Mouse (Mus musculus): ENCODE results near the gene Agbl4.

Gene Agbl4

DNA sequence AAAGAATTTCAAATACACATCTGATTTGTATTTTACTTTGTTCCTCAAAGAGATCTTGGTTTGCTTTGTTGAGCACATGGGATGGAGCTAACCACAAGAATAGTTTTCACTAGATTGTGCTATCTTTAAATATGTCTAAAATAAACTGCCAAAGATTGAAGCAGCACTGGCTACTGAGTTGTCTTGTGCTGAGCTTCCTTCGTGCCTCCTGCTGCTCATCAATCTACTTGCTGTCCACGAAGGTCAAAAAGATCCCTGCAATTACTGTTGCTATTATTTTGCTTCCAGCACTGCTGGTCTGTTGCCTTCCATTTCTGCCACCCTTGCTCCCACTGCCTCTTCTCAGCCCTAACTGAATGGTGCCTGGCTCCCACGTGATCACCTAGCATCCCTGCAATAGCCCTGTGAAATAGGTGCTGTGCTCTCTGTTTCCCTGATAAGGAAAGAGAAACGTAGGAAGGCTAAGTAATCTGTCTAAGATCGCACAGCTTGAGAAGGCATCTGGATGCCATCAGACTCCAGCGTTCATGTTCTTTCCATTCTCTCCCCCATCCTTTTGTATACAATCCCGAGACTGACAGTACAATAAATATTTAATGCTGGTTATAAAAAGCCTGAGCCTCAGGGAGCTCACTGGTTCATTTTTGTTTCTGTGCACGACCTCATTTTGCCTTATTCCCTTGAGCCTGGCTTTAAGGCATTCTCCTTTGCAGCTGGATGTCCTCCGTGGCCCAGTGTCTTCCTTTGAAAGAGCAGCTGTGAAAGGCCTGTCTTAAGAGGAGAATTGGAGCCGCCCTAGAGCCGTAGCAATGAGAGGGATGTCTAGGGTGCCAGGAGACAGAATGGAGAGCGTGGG, 1273.3 kb downstream of the Agbl4 start:
- no peak for DNase-seq

DNA sequence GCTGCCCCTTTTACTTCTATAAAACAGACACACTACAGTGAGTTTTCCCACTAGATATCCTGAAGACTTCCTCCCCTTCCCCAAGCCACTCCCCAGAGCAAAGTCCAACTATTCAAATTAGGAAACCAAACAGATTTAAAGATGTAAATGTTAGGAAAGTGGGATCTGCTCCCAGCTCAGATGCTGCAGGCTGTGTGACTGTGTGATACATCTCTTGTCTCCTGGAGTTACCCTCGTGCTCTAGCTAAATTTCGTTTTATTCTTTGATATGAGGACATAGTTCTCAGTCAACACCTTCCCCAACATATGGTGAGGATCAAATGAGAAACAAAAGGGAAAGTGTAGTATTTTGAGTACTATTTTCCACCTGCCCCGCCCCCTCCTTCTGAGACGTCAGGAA, 1274.0 kb downstream of the Agbl4 start:
- no peak for DNase-seq

DNA sequence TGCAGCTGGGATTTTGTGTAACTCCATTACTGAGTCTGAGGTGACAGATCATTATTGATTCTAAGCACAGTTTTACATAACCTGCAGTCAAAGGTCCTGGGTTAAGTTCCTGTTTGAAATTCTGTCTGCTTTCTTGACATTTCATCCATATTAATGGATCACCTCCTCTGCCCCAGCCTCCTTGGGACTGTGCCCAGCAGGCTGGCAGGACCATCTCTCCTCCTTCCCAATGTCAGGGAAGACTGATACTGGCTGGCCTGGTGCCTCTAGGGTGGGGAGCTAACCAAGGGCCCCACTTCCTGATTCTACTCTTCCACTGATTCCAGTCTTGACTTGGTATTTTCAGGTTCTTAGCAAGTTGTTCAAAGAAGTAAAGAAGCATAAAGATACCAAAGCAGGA, 1276.4 kb downstream of the Agbl4 start:
- DNase-seq: peak; percentile 20 to 48

DNA sequence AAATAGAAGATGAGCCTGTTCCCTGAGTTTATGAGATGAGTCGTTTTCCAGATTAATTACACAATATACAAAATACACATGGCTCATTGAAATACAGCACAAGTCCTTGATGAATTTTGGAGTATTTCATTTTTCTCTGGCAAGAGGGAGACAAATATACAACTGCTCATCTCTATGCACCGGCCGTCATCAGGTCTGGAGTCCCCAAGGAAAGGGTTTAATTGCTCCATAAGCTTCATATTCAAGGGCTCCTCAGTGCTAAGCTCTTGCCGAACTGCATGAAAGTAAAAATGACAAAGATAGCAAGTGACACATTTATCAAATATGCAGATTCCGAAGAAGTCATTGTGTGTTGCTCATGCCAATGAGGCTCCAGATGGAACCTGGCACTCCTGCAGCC, 1284.5 kb downstream of the Agbl4 start:
- peak in 1 of 2 experiments; percentile 12 for DNase-seq

DNA sequence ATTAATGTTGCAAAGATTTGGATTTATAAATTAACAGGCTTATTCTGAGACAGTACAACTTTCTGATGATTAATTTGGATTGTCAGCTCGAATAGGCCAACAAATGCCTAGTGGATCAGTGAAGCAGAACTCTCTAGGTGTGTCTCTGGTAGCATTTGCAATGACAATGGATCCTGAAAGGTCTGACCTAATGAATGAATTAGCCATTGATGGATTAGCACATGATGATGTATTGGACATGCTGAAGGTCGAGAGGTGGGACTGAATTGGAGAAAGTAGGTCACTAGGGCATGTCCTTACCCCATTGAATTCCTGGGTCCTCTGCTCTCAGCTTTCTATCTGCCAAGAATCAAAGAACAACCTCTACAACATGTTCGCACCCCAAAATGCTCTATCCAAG, 1285.3 kb downstream of the Agbl4 start:
- DNase-seq: no peak

DNA sequence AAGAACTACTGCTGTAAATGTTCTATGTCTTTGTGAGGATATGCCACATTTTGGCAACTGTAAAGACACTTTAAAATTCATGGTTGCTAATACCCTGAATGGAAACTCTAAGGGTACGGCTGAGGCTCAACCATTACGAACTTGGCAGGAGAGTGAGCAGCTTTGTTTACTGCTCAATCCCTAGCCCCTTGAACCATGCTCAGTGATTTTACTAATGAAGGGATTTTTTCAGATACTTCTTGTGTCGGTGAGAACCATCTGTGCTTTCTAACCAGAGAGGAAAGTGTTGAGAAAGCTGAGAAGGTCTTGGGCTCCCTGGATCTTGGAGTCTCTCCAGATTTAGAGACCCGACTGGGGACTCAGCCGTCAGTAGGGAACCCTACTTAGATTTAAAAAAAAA, 1286.4 kb downstream of the Agbl4 start:
- no peak for DNase-seq

DNA sequence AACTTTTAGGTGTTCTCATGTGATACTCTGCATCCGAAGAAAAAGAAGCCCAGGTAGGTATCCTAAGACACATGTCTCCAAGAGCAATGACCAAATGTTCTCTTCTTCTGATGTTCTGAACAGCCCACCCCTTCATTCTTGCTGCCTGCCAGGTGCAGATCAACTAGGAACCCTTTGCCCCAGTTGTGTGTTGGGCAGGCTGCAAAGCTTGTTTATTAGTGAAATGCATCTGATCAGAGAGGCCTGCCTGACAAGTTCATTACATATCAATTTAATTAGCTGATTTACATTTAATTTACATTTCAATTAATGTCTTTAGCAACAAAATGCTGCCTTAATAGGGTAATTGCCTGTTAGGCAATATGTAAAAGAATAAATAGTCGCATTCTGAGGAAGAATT, 1288.5 kb downstream of the Agbl4 start:
- DNase-seq: no peak

DNA sequence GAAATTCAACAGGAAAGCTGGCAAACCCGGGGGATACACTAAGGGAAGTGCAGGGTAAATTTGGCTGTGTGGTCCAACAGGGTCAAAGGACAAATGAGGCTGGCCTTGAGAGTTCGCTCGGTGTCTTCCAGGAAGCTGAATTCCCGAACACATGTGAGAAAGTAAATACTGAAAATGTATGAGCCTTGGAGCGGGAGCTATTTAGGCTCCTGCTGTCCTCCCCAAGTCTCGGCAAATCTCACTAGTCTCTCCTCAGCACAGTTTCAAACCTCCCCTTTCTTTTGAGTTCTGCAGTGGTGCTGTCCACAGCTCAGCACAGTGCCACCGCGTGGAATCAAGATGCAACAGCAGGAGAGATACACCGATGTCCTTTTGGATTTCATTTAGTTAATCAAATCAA, 1289.5 kb downstream of the Agbl4 start:
- DNase-seq: peak; percentile 73

DNA sequence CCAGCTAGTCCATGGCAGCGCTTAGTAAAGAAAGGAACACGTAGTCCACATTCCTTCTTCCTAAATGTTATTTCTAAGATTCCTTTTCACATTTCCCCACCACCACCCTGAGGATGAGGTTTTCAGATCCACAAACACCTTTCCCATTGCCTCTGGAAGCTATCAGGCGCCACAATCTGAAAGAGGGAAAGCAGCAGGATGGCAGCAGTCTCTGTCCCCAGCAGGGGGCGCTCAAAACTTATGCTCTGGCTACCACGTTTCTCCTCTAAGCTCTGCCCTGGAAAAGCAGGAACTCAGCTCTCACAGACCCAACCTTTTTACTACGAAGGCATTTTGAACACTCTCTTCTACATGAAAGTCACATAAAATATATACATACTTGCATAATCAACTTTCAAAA, 1290.2 kb downstream of the Agbl4 start:
- peak; percentile 87 for DNase-seq

DNA sequence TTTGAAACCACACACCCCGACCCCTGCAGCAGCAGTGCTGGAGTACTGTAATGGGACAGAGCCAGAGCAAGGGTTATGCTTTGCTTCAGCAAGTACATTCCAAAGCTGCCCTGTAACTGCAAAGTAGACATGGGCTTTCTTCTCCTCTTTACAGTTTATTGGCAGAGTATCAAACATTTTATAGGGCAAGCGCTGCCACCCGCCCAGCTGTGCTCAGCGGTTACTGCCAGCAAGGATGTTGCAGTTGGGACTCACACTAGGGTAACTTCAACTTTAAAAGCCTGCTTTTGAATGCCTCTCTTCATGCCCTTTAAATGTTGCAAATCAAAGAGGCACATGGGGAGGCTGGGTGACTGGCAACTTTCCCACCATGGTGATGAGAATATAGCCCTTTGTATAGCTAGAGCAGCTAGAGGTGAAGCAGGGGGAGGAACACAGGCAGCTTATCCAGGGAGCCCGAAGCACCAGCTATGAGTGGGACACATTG, 1293.6 kb downstream of the Agbl4 start:
- peak in 1 of 2 experiments; percentile 15 for DNase-seq

DNA sequence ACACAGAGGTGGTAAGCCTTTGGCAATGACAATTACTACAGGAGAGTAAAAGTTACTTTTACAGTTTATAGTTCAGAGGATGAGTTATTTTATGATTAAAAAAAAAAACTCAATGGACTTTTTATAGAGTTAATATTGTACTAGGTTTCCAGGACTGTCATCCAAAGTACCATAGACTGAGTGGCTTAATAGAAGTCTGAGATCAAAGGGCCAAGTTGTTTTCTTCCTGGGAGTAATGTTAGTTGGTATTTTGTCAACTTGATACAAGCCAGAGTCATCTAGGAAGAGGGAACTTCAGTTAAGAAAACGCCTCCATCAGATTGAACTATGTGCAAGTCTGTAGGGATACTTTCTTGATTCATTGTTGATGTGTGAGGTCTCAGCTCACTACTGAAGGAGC, 1303.9 kb downstream of the Agbl4 start:
- no peak for DNase-seq

DNA sequence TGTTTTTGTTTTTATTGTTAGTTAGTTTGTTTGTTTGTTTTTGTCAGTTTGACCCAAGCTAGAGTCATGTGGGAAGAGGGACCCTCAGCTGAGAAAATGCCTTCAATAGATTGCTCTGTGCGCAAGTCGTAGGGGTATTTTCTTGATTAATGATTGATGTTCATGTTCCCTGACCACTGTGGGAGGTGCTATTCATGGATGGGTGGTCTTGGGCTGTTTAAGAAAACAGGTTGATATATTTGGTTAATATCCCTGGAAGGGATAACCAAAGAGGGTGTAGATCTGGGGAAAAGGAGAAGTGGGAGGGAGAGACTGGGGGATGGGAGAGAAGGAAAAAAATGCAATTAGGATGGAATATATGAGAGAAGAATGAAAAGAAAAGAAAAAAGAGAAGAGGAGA, 1306.7 kb downstream of the Agbl4 start:
- no peak for DNase-seq

DNA sequence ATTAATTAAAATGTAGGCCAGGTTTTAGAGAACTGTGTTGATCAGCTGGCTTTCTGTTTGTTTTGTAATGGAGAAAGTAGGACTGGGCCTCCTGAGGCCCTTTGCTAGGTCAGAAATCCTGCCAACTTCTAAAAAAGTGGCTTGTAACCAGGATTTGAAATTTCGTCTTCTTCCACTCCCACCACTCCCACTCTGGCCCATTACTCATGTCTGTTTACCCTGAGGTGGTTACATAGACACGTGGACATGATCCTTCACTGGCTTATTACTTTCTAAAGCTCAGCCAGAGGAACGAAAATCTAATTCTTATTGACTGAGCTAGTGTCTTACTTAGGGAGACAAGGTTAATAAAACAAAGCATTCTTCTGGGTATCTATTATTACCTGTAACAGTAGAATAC, 1307.5 kb downstream of the Agbl4 start:
- no peak for DNase-seq
